Mouse (Mus musculus): ENCODE data around the gene Sgtb. TPM values are rescaled to one million over a fixed set of nuclear protein-coding genes. Genes with fewer than 3 reads are reported as not detected.

The Sgtb gene
- polyA plus RNA-seq, 1 experiment from 2014 or later: 7.1 TPM

DNA sequence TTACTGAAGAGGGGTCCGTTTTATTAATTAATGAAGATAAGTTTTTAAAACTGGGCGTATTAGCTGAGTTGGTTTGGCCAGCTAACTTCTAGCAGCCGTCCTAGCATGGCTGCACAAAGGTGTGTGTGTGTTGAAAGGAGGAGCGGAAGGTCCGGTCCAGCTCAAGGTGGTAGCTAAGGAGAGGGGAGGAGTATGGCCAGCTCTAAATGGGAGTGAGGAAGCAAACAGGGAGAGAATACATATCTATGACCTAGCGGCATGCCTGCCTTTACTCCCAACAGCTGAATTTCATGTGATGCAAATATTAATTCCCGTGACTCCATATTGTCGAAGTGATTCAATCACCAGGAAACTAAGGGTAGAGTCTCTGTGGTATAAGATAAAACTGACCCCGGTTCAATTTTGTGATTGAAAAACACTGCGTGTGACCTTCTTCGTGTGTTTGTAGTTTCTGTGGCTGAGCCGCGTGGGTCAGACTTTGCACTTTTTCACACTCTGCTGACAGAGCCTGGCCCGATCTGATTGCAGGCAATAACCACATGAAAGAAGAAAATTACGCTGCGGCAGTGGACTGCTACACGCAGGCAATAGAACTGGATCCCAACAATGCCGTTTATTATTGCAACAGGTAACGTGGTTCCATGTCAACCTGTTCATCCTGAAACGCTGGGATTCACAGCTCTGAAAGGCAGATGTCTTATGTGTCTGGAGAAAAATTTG lies 14.3 kb downstream of the Sgtb start:
- Histone ChIP-seq H3K9me3 (ENCODE audit: low read length) (no peaks in the 10 kb centered on the region), H3K4me2 (replicated peaks; ENCODE audit: low read depth, low read length) (no peak overlapping the region), H3K4me3 (ENCODE audit: low read length) (no peak overlapping the region), H3K27ac (ENCODE audit: low read length) (no peak overlapping the region), H3K4me1 (ENCODE audit: insufficient read depth, low read length) (peaks cover 9% of the 10 kb centered on the region), H3K9ac (replicated peaks; ENCODE audit: low read length) (no peak overlapping the region), H3K27me3 (ENCODE audit: insufficient read depth, low read length) (no peaks in the 10 kb centered on the region), H3K36me3 (ENCODE audit: insufficient read depth, low read length) (no peaks in the 10 kb centered on the region)
- ATAC-seq (ENCODE audit: low FRiP score, low TSS enrichment): no peak
- WGBS: 75% methylated on average over 20 of the region's 20 CpGs

DNA sequence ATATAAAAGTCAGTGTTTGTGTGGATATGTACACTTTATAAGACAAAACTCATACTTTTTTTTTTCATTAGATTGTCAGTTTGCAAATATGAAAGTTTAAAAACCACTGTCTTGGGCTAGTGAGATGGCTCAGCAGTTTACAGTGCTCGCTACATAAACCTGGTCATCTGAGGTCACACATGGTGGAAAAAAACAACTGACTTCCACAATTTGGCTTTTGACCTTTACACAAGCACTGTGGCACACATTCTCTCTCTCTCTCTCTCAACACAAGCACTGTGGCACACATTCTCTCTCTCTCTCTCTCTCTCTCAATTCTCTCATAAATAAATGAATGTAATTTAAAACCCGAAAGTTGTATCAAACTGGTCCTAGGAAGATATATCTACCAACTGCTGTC lies 23.0 kb downstream of the Sgtb start:
- Histone ChIP-seq H3K27me3 (ENCODE audit: insufficient read depth, low read length) (no peaks in the 10 kb centered on the region), H3K27ac (ENCODE audit: low read length) (no peak overlapping the region), H3K9ac (replicated peaks; ENCODE audit: low read length) (no peak overlapping the region), H3K4me2 (replicated peaks; ENCODE audit: low read depth, low read length) (no peak overlapping the region), H3K9me3 (ENCODE audit: low read length) (no peaks in the 10 kb centered on the region), H3K4me3 (ENCODE audit: low read length) (no peak overlapping the region), H3K4me1 (ENCODE audit: insufficient read depth, low read length) (no peaks in the 10 kb centered on the region), H3K36me3 (ENCODE audit: insufficient read depth, low read length) (peaks cover 6% of the 10 kb centered on the region; the same call in 1 of the 2 replicates)
- ATAC-seq (ENCODE audit: low FRiP score, low TSS enrichment): no peak
- 81% methylated on average over 2 of the region's 2 CpGs for WGBS

GRCm38 (mm10) chr13:104134510-104135085 lies 25.1 kb downstream of the Sgtb start:
- no peak for ATAC-seq (ENCODE audit: low FRiP score, low TSS enrichment)
- Histone ChIP-seq H3K27me3 (ENCODE audit: insufficient read depth, low read length) (no peaks in the 10 kb centered on the region), H3K27ac (ENCODE audit: low read length) (no peak overlapping the region), H3K36me3 (ENCODE audit: insufficient read depth, low read length) (peaks cover 9% of the 10 kb centered on the region), H3K4me3 (ENCODE audit: low read length) (no peak overlapping the region), H3K9ac (replicated peaks; ENCODE audit: low read length) (no peak overlapping the region), H3K9me3 (ENCODE audit: low read length) (no peaks in the 10 kb centered on the region), H3K4me2 (replicated peaks; ENCODE audit: low read depth, low read length) (no peak overlapping the region), H3K4me1 (ENCODE audit: insufficient read depth, low read length) (no peaks in the 10 kb centered on the region)
- WGBS: 82% methylated on average over 4 of the region's 4 CpGs

GRCm38 (mm10) chr13:104139369-104140209 lies 30.0 kb downstream of the Sgtb start:
- Histone ChIP-seq H3K27me3 (ENCODE audit: insufficient read depth, low read length) (no peaks in the 10 kb centered on the region), H3K27ac (ENCODE audit: low read length) (no peak overlapping the region), H3K9me3 (ENCODE audit: low read length) (no peaks in the 10 kb centered on the region), H3K4me3 (ENCODE audit: low read length) (no peak overlapping the region), H3K4me2 (replicated peaks; ENCODE audit: low read depth, low read length) (no peak overlapping the region; the same call in 1 of the 2 replicates), H3K4me1 (ENCODE audit: insufficient read depth, low read length) (no peaks in the 10 kb centered on the region), H3K9ac (replicated peaks; ENCODE audit: low read length) (no peak overlapping the region), H3K36me3 (ENCODE audit: insufficient read depth, low read length) (peaks cover 17% of the 10 kb centered on the region)
- WGBS: 46% methylated on average over 13 of the region's 13 CpGs
- ATAC-seq (ENCODE audit: low FRiP score, low TSS enrichment): no peak

DNA sequence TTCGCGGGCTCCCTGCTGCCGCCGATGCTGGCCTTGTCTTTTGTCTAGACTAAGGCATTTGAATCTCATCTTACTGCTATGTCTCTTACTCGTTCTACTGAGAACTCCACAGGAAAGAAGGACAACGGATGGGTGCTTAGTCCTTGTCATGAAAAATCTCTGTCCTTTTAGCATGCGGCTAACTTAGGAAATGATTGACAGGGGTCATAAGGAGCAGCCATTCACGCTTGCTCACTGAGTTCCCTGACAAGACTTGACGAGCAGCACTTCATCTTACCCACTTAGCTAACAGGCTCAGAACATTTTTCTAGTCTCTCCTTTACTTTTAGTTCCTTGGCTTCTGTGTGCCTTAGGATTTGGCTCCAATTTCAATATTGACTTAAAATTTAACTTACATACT lies 35.3 kb downstream of the Sgtb start:
- H3K4me3 ChIP-seq (ENCODE audit: low read length): no peak overlapping the region
- peaks cover 52% of the 10 kb centered on the region for H3K36me3 ChIP-seq (ENCODE audit: insufficient read depth, low read length)
- no peaks in the 10 kb centered on the region for H3K4me1 ChIP-seq (ENCODE audit: insufficient read depth, low read length)
- H3K4me2 ChIP-seq (replicated peaks; ENCODE audit: low read depth, low read length): no peak overlapping the region
- H3K27me3 ChIP-seq (ENCODE audit: insufficient read depth, low read length): no peaks in the 10 kb centered on the region
- H3K9me3 ChIP-seq (ENCODE audit: low read length): no peaks in the 10 kb centered on the region
- H3K27ac ChIP-seq (ENCODE audit: low read length): no peak overlapping the region
- no peak overlapping the region for H3K9ac ChIP-seq (replicated peaks; ENCODE audit: low read length)
- 74% methylated on average over 9 of the region's 9 CpGs for WGBS
- no peak for ATAC-seq (ENCODE audit: low FRiP score, low TSS enrichment)

DNA sequence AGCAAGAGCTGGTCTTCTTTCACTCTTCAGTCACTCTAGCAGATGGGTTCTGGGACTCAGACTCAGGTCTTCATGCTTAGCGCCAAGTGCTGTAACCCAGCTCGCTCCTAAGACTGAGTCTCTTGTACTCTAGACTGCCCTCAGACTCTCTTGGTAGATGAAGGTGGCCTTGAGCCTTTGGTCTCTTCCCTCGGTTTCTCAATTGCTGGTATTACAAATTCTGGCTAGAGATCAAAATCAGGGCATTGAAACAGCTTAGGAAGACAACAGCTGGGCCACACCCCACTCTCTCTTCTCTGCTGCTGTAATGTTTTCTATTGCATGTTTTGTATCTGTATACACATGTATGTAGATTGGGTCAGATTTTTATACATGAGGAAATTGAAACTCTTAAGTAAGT lies 36.1 kb downstream of the Sgtb start:
- Histone ChIP-seq H3K36me3 (ENCODE audit: insufficient read depth, low read length) (peaks cover 47% of the 10 kb centered on the region), H3K27ac (ENCODE audit: low read length) (no peak overlapping the region), H3K9ac (replicated peaks; ENCODE audit: low read length) (no peak overlapping the region), H3K4me3 (ENCODE audit: low read length) (no peak overlapping the region), H3K9me3 (ENCODE audit: low read length) (no peaks in the 10 kb centered on the region), H3K4me1 (ENCODE audit: insufficient read depth, low read length) (no peaks in the 10 kb centered on the region), H3K4me2 (replicated peaks; ENCODE audit: low read depth, low read length) (no peak overlapping the region), H3K27me3 (ENCODE audit: insufficient read depth, low read length) (no peaks in the 10 kb centered on the region)
- ATAC-seq (ENCODE audit: low FRiP score, low TSS enrichment): no peak
- WGBS: 100% methylated on average over 3 of the region's 3 CpGs

DNA sequence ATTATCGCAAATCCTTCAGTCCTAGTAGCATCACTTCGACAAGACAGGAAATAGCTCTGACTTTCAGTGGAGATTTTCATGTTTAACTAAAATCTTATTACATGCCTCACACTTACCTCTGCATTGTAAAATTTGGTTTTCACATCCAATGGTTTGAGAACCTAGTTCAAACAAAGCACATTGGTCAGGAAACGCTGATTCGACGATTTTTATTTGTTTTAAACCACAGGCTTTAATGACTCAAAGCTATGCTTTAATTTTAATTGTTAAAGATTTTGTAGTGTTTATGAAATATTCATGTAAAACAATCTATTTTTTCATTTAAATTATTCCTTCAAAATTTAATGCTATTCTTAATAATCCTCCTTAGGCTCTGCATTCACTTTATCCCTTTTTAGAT lies 44.6 kb downstream of the Sgtb start:
- Histone ChIP-seq H3K4me3 (ENCODE audit: low read length) (no peak overlapping the region), H3K9me3 (ENCODE audit: low read length) (no peaks in the 10 kb centered on the region), H3K4me2 (replicated peaks; ENCODE audit: low read depth, low read length) (no peak overlapping the region), H3K9ac (replicated peaks; ENCODE audit: low read length) (no peak overlapping the region), H3K27ac (ENCODE audit: low read length) (no peak overlapping the region), H3K27me3 (ENCODE audit: insufficient read depth, low read length) (no peaks in the 10 kb centered on the region), H3K4me1 (ENCODE audit: insufficient read depth, low read length) (no peaks in the 10 kb centered on the region), H3K36me3 (ENCODE audit: insufficient read depth, low read length) (peaks cover 22% of the 10 kb centered on the region)
- WGBS: 91% methylated on average over 5 of the region's 5 CpGs
- no peak for ATAC-seq (ENCODE audit: low FRiP score, low TSS enrichment)

GRCm38 (mm10) chr13:104155106-104155505 lies 45.6 kb downstream of the Sgtb start:
- no peak for ATAC-seq (ENCODE audit: low FRiP score, low TSS enrichment)

DNA sequence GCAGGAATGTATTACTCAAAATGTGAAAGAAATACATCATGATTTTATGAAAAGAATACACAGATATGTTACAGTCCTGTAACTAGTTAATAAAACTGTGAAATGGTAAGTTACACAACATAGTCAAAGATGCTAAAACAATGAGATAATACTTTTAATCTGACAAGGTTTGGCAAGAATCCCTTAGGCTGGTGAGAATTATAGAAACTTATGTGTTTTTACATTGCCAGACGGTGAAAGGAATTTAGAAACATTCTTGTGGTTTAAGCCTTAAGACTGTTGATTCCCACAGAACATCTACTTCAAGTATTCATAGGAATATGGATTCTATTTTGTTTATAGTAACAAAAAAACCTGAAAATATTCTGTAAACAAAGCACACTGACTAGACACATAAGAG lies 46.1 kb downstream of the Sgtb start:
- Histone ChIP-seq H3K9ac (replicated peaks; ENCODE audit: low read length) (no peak overlapping the region), H3K4me1 (ENCODE audit: insufficient read depth, low read length) (no peaks in the 10 kb centered on the region), H3K27ac (ENCODE audit: low read length) (no peak overlapping the region), H3K4me3 (ENCODE audit: low read length) (no peak overlapping the region), H3K9me3 (ENCODE audit: low read length) (no peaks in the 10 kb centered on the region), H3K27me3 (ENCODE audit: insufficient read depth, low read length) (no peaks in the 10 kb centered on the region), H3K36me3 (ENCODE audit: insufficient read depth, low read length) (peaks cover 25% of the 10 kb centered on the region), H3K4me2 (replicated peaks; ENCODE audit: low read depth, low read length) (no peak overlapping the region)
- WGBS: 82% methylated on average over 1 of the region's 1 CpGs
- no peak for ATAC-seq (ENCODE audit: low FRiP score, low TSS enrichment)

More at GRCm38 (mm10) chr13:104155106-104155505, 45.6 kb downstream of the Sgtb start:
- H3K4me1 ChIP-seq (ENCODE audit: insufficient read depth, low read length): no peaks in the 10 kb centered on the region
- H3K4me3 ChIP-seq (ENCODE audit: low read length): no peak overlapping the region
- 79% methylated on average over 7 of the region's 7 CpGs for WGBS
- no peak overlapping the region for H3K9ac ChIP-seq (replicated peaks; ENCODE audit: low read length)
- H3K4me2 ChIP-seq (replicated peaks; ENCODE audit: low read depth, low read length): no peak overlapping the region
- H3K9me3 ChIP-seq (ENCODE audit: low read length): no peaks in the 10 kb centered on the region
- peaks cover 20% of the 10 kb centered on the region for H3K36me3 ChIP-seq (ENCODE audit: insufficient read depth, low read length)
- no peak overlapping the region for H3K27ac ChIP-seq (ENCODE audit: low read length)
- H3K27me3 ChIP-seq (ENCODE audit: insufficient read depth, low read length): no peaks in the 10 kb centered on the region

DNA sequence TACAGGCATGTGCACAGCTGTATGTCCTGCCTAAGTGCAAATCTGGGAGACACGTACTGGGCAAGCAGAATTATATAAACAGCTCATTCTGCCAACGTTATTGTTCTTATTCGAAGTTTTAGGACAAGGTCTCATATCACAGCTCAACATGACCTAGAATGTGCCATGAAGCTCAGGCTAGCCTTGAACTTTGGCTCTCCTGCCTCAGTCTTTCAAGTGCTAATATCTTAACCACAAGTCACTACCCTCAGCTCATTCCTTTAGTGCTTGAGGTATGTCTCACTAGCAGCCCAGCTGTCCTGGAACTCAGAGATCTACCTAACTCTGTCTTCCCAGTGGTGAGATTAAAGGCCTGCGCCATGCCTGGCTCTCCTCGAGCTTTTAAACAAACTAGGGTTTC lies 62.2 kb downstream of the Sgtb start:
- Histone ChIP-seq H3K27ac (ENCODE audit: low read length) (no peak overlapping the region), H3K9me3 (ENCODE audit: low read length) (no peaks in the 10 kb centered on the region), H3K4me1 (ENCODE audit: insufficient read depth, low read length) (peaks cover 3% of the 10 kb centered on the region; the same call in 1 of the 2 replicates), H3K4me3 (ENCODE audit: low read length) (no peak overlapping the region), H3K4me2 (replicated peaks; ENCODE audit: low read depth, low read length) (no peak overlapping the region), H3K9ac (replicated peaks; ENCODE audit: low read length) (no peak overlapping the region), H3K27me3 (ENCODE audit: insufficient read depth, low read length) (no peaks in the 10 kb centered on the region), H3K36me3 (ENCODE audit: insufficient read depth, low read length) (peaks cover 9% of the 10 kb centered on the region)
- no peak for ATAC-seq (ENCODE audit: low FRiP score, low TSS enrichment)
- 92% methylated on average over 5 of the region's 5 CpGs for WGBS
